Mouse (Mus musculus) CH12.LX (cell line): ENCODE results near the gene Rbpms2. TPM values are rescaled to one million over a fixed set of nuclear protein-coding genes. Genes with fewer than 3 reads are reported as not detected.

Experiments
- DNase-seq: peaks from one replicate; pipeline ENCODE4 v3.0.0-alpha.2; 2013; ENCODE audit errors: extremely low read depth
- H3K27ac ChIP-seq: 2 replicates; pipeline ENCODE4 v1.5.1; 2012; ENCODE audit warnings: low read depth, mild to moderate bottlenecking, control low read depth, moderate library complexity; ENCODE audit not compliant: insufficient read depth
- H3K27me3 ChIP-seq: replicated peaks from 2 replicates; pipeline ENCODE3; 2012; ENCODE audit warnings: inconsistent platforms
- H3K36me3 ChIP-seq, 2 experiments: replicated peaks in 1 of 2; 2 replicates each; pipeline versions ENCODE3 to v1.6.1; 2012; ENCODE audit warnings: inconsistent platforms in 1 of 2, low read length in 1 of 2, mild to moderate bottlenecking in 1 of 2, mixed read lengths in 1 of 2, moderate library complexity in 1 of 2; ENCODE audit not compliant: control insufficient read depth in 1 of 2, insufficient read depth in 1 of 2
- H3K4me1 ChIP-seq, 2 experiments: 2 replicates each; pipeline ENCODE4 v1.6.1; 2012; ENCODE audit warnings: inconsistent platforms in 1 of 2, moderate library complexity in 1 of 2; ENCODE audit not compliant: insufficient read depth in 2 of 2, control insufficient read depth in 1 of 2
- H3K4me2 ChIP-seq: 2 replicates; pipeline ENCODE4 v1.6.1; 2012; ENCODE audit warnings: low read depth, mild to moderate bottlenecking, control low read depth; ENCODE audit not compliant: poor library complexity, insufficient read depth, severe bottlenecking
- H3K4me3 ChIP-seq, 3 experiments: fragments of 150-350 bp in 1 of 3; sonication (generic) in 1 of 3; replicated peaks in 1 of 3; 2 replicates each; pipeline versions ENCODE3 to v1.5.1; 2011 to 2012; ENCODE audit warnings: low read depth in 2 of 3, low read length in 2 of 3, mild to moderate bottlenecking in 2 of 3, moderate library complexity in 2 of 3, control low read depth in 1 of 3, improper control_type of control experiment in 1 of 3, inconsistent platforms in 1 of 3, mixed read lengths in 1 of 3; ENCODE audit not compliant: poor library complexity in 1 of 3
- H3K79me2 ChIP-seq: replicated peaks from 2 replicates; pipeline ENCODE4 v1.6.1; 2012; ENCODE audit warnings: mild to moderate bottlenecking, moderate library complexity; ENCODE audit not compliant: control insufficient read depth, poor library complexity, insufficient read depth, severe bottlenecking; ENCODE audit errors: extremely low read depth
- H3K9ac ChIP-seq: 2 replicates; pipeline ENCODE4 v1.6.1; 2012; ENCODE audit warnings: low read depth, mild to moderate bottlenecking, control low read depth, moderate library complexity; ENCODE audit not compliant: insufficient read depth
- H3K9me3 ChIP-seq: replicated peaks from 2 replicates; pipeline ENCODE3; 2012; ENCODE audit warnings: low read length, inconsistent platforms, mixed read lengths
- CTCF ChIP-seq, 2 experiments: IDR thresholded peaks in 1 of 2; conservative IDR thresholded peaks in 1 of 2; 2 replicates each; pipeline ENCODE4 v1.5.1; 2011 to 2012; ENCODE audit warnings: low read depth in 2 of 2, low read length in 2 of 2, improper control_type of control experiment in 1 of 2, inconsistent platforms in 1 of 2, mild to moderate bottlenecking in 1 of 2, moderate library complexity in 1 of 2
- E2F4 ChIP-seq: IDR thresholded peaks from 2 replicates; pipeline ENCODE4 v1.6.1; 2011; ENCODE audit warnings: low read depth, low read length, improper control_type of control experiment; ENCODE audit not compliant: insufficient replicate concordance
- GABPA ChIP-seq: IDR thresholded peaks from 2 replicates; pipeline ENCODE4 v1.6.1; 2012; ENCODE audit warnings: low read depth, low read length, improper control_type of control experiment, inconsistent platforms; ENCODE audit not compliant: insufficient replicate concordance
- IRF4 ChIP-seq: IDR thresholded peaks from 2 replicates; pipeline ENCODE4 v1.6.1; 2014; ENCODE audit warnings: low read depth, mild to moderate bottlenecking, inconsistent platforms, low read length, improper control_type of control experiment
- JUN ChIP-seq: IDR thresholded peaks from 2 replicates; pipeline ENCODE4 v1.6.1; 2011; ENCODE audit warnings: low read depth, mild to moderate bottlenecking, low read length, improper control_type of control experiment, moderate library complexity; ENCODE audit not compliant: insufficient read depth
- JUND ChIP-seq: conservative IDR thresholded peaks from 2 replicates; pipeline ENCODE4 v1.6.1; 2011; ENCODE audit warnings: low read depth, low read length, improper control_type of control experiment
- KAT2A ChIP-seq: IDR thresholded peaks from 2 replicates; pipeline ENCODE4 v1.6.1; 2012; ENCODE audit warnings: low read length, improper control_type of control experiment, inconsistent platforms; ENCODE audit not compliant: insufficient replicate concordance
- MAFK ChIP-seq: IDR thresholded peaks from 2 replicates; pipeline ENCODE4 v1.6.1; 2011; ENCODE audit warnings: low read length, improper control_type of control experiment; ENCODE audit not compliant: insufficient replicate concordance
- MYC ChIP-seq: IDR thresholded peaks from 2 replicates; pipeline ENCODE4 v1.6.1; 2011; ENCODE audit warnings: low read depth, mild to moderate bottlenecking, improper control_type of control experiment, low read length
- PAX5 ChIP-seq: IDR thresholded peaks from 2 replicates; pipeline ENCODE4 v1.6.1; 2012; ENCODE audit warnings: low read length, inconsistent platforms, mixed read lengths
- SIN3A ChIP-seq: IDR thresholded peaks from 2 replicates; pipeline ENCODE4 v1.6.1; 2012; ENCODE audit warnings: low read length, improper control_type of control experiment, inconsistent platforms
- SMC3 ChIP-seq: IDR thresholded peaks from 2 replicates; pipeline ENCODE4 v1.6.1; 2011; ENCODE audit warnings: low read depth, low read length, improper control_type of control experiment
- USF1 ChIP-seq: IDR thresholded peaks from 2 replicates; pipeline ENCODE4 v1.6.1; 2014; ENCODE audit warnings: low read depth, mild to moderate bottlenecking, inconsistent platforms, low read length, improper control_type of control experiment
- USF2 ChIP-seq: conservative IDR thresholded peaks from 2 replicates; pipeline ENCODE4 v1.6.1; 2011; ENCODE audit warnings: low read depth, low read length, improper control_type of control experiment
- dilution Hi-C: fragments of 300-500 bp; cut with MboI; formaldehyde crosslinking; loops from 2 replicates; pipeline ENCODE4 v1.14.3; 2020; ENCODE audit warnings: low sequenced_read_pairs; ENCODE audit not compliant: extremely low pct_unique_long_range_greater_than_20kb, extremely low pct_ligation_motif_present
- in situ Hi-C: fragments of 300-500 bp; cut with MboI; formaldehyde crosslinking; loops from 3 replicates; pipeline ENCODE4 v1.14.3; 2019; ENCODE audit warnings: low sequenced_read_pairs, low pct_ligation_motif_present, low pct_unique_long_range_greater_than_20kb, mixed read lengths
- polyA plus RNA-seq: library from polyadenylated mRNA; unstranded; fragments of >175 nt; gene quantifications from 2 replicates; pipeline ENCODE4 v1.2.1, GENCODE M21; 2012; ENCODE audit warnings: low read depth; ENCODE audit not compliant: insufficient read length
- total RNA-seq, 2 experiments: library from RNA; depleted of rRNA; stranded (reverse); fragments of 300-350 nt in 1 of 2; fragments of >200 nt in 1 of 2; gene quantifications; 2 replicates each; pipeline ENCODE4 v1.2.3; 2012 to 2014

The Rbpms2 gene
- total and polyA plus RNA-seq, 3 experiments = 0.13 to 0.34 TPM; not detected in 1

DNA sequence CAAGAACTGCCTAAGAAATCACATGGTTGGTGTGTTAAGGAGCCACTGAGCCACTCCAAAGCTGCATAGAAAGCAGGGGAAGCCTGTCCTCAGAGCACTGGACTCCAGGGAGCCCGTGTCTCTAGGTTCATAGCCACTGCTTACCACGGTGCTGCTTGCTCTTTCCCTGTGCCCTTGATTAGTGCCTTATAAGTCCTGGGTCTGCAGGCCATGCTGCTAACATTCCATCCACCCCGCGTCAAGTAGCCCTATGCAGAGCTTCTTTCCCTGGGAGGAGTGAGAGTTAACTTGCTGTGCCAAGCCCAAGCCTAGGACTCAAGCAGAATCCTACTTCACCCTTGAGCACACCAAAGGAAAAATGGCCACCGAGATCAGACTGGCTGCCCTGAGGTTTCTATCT is 9.6 kb downstream of the Rbpms2 start:
- H3K27ac ChIP-seq = no peak overlapping the region

GRCm38 (mm10) chr9:65640838-65641410 is 11.5 kb downstream of the Rbpms2 start:
- no peak for DNase-seq
- dilution Hi-C loops (no loop called here), in situ Hi-C loops (no loop called here)
- Histone ChIP-seq H3K9me3 (no peaks in the 10 kb centered on the region), H3K4me1 (peaks cover 0 to 2% of the 10 kb centered on the region in 2 experiments; a peak in 2 of 4 replicates), H3K9ac (no peak overlapping the region), H3K36me3 (no peaks in the 10 kb centered on the region), H3K4me2 (no peak overlapping the region), H3K79me2 (no peaks in the 10 kb centered on the region), H3K27ac (no peak overlapping the region), H3K4me3 (no peak overlapping the region), H3K27me3 (no peaks in the 10 kb centered on the region)
- no peak for TF ChIP-seq KAT2A
- no peak for TF ChIP-seq SIN3A
- TF ChIP-seq CTCF (conservative IDR thresholded peaks at IDR 0.05 in 1 of 2, IDR thresholded peaks at IDR 0.05 in 1 of 2; ENCODE audit: low read depth in 2 of 2, low read length in 2 of 2) = no peak
- TF ChIP-seq E2F4 = no peak
- no peak for TF ChIP-seq PAX5
- TF ChIP-seq MAFK = no peak
- no peak for TF ChIP-seq USF2
- TF ChIP-seq MYC = no peak
- TF ChIP-seq USF1 = no peak

More for the DNA sequence above, 9.6 kb downstream of the Rbpms2 start:
- no peaks in the 10 kb centered on the region for H3K36me3 ChIP-seq
- H3K27me3 ChIP-seq = no peaks in the 10 kb centered on the region
- in situ Hi-C loops (no loop called here), dilution Hi-C loops (no loop called here)
- H3K4me3 ChIP-seq = no peak overlapping the region
- no peaks in the 10 kb centered on the region for H3K79me2 ChIP-seq
- H3K4me1 ChIP-seq = no peaks in the 10 kb centered on the region
- H3K9me3 ChIP-seq = no peaks in the 10 kb centered on the region
- TF ChIP-seq IRF4 = no peak
- no peak for TF ChIP-seq KAT2A
- TF ChIP-seq SMC3 = no peak
- no peak for TF ChIP-seq JUND
- no peak for TF ChIP-seq JUN
- TF ChIP-seq GABPA = no peak
- TF ChIP-seq E2F4 = no peak
- TF ChIP-seq USF2 = no peak
- no peak for TF ChIP-seq MAFK
- DNase-seq = no peak
- no peak overlapping the region for H3K4me2 ChIP-seq
- no peak overlapping the region for H3K9ac ChIP-seq
